Mouse (Mus musculus): ENCODE data around the gene Ctsh. TPM values are rescaled to one million over a fixed set of nuclear protein-coding genes. Genes with fewer than 3 reads are reported as not detected.
"Not testable (repeated sequence)": the region's sequence is repeated elsewhere in the genome, so short reads cannot be mapped to it uniquely, and the experiment has no call there.

Gene Ctsh
- polyA plus RNA-seq, 1 experiment, result 28.9 TPM

GRCm38 (mm10) chr9:90054371-90055145 lies 606 bp downstream of the Ctsh start:
- H3K4me1 ChIP-seq, result peaks cover 11% of the 10 kb centered on the region
- TF ChIP-seq GATA1 (IDR thresholded peaks at IDR 0.05; ENCODE audit: borderline replicate concordance, low read length) (no peak), FLI1 (IDR thresholded peaks at IDR 0.05; ENCODE audit: low read length) (no peak)
- H3K4me3 ChIP-seq (replicated peaks), result peak overlapping the region; percentile 90
- H3K36me3 ChIP-seq (replicated peaks; ENCODE audit: low read length), result no peaks in the 10 kb centered on the region
- peaks cover 35% of the 10 kb centered on the region for H3K27me3 ChIP-seq (replicated peaks)
- H3K9me3 ChIP-seq, result no peaks in the 10 kb centered on the region

GRCm38 (mm10) chr9:90055409-90055808 lies 1.5 kb downstream of the Ctsh start:
- no peak for TF ChIP-seq FLI1 (IDR thresholded peaks at IDR 0.05; ENCODE audit: low read length)
- no peak for TF ChIP-seq GATA1 (IDR thresholded peaks at IDR 0.05; ENCODE audit: borderline replicate concordance, low read length)

GRCm38 (mm10) chr9:90055911-90056310 lies 2.0 kb downstream of the Ctsh start:
- peaks cover 31% of the 10 kb centered on the region for H3K27me3 ChIP-seq (replicated peaks)
- peaks cover 11% of the 10 kb centered on the region for H3K4me1 ChIP-seq
- TF ChIP-seq GATA1 (IDR thresholded peaks at IDR 0.05; ENCODE audit: borderline replicate concordance, low read length), result no peak
- no peaks in the 10 kb centered on the region for H3K36me3 ChIP-seq (replicated peaks; ENCODE audit: low read length)
- no peak overlapping the region for H3K4me3 ChIP-seq (replicated peaks)
- H3K9me3 ChIP-seq, result no peaks in the 10 kb centered on the region

More at GRCm38 (mm10) chr9:90055409-90055808, 1.5 kb downstream of the Ctsh start:
- Histone ChIP-seq H3K4me1 (peaks cover 11% of the 10 kb centered on the region), H3K27me3 (replicated peaks) (peaks cover 35% of the 10 kb centered on the region), H3K4me3 (replicated peaks) (peak overlapping the region; percentile 18), H3K9me3 (no peaks in the 10 kb centered on the region), H3K36me3 (replicated peaks; ENCODE audit: low read length) (no peaks in the 10 kb centered on the region)

- Histone ChIP-seq H3K9me3 (no peaks in the 10 kb centered on the region), H3K27me3 (replicated peaks) (peaks cover 31% of the 10 kb centered on the region), H3K36me3 (replicated peaks; ENCODE audit: low read length) (no peaks in the 10 kb centered on the region), H3K4me3 (replicated peaks) (no peak overlapping the region), H3K4me1 (peaks cover 11% of the 10 kb centered on the region)
- TF ChIP-seq GATA1 (IDR thresholded peaks at IDR 0.05; ENCODE audit: borderline replicate concordance, low read length) (no peak), FLI1 (IDR thresholded peaks at IDR 0.05; ENCODE audit: low read length) (no peak)
Measured at GRCm38 (mm10) chr9:90056716-90057115, 2.8 kb downstream of the Ctsh start.

- Histone ChIP-seq H3K4me1 (peaks cover under 1% of the 10 kb centered on the region; the same call in 1 of the 2 replicates), H3K4me3 (replicated peaks) (no peak overlapping the region)
- TF ChIP-seq GATA1 (IDR thresholded peaks at IDR 0.05; ENCODE audit: borderline replicate concordance, low read length), result no peak
- no peak for TF ChIP-seq FLI1 (IDR thresholded peaks at IDR 0.05; ENCODE audit: low read length)
Measured at GRCm38 (mm10) chr9:90059828-90060573, 6.0 kb downstream of the Ctsh start.

GRCm38 (mm10) chr9:90060574-90060875 lies 6.6 kb downstream of the Ctsh start:
- no peak for TF ChIP-seq FLI1 (IDR thresholded peaks at IDR 0.05; ENCODE audit: low read length)
- no peak for TF ChIP-seq GATA1 (IDR thresholded peaks at IDR 0.05; ENCODE audit: borderline replicate concordance, low read length)
- Histone ChIP-seq H3K4me3 (replicated peaks) (no peak overlapping the region), H3K27me3 (replicated peaks) (peaks cover 43% of the 10 kb centered on the region), H3K9me3 (no peaks in the 10 kb centered on the region), H3K4me1 (no peaks in the 10 kb centered on the region), H3K36me3 (replicated peaks; ENCODE audit: low read length) (no peaks in the 10 kb centered on the region)

More at GRCm38 (mm10) chr9:90059828-90060573, 6.0 kb downstream of the Ctsh start:
- peaks cover 41% of the 10 kb centered on the region for H3K27me3 ChIP-seq (replicated peaks)
- H3K9me3 ChIP-seq, result no peaks in the 10 kb centered on the region
- H3K36me3 ChIP-seq (replicated peaks; ENCODE audit: low read length), result no peaks in the 10 kb centered on the region

GRCm38 (mm10) chr9:90060932-90061331 lies 7.0 kb downstream of the Ctsh start:
- H3K9me3 ChIP-seq; H3K36me3 ChIP-seq (replicated peaks; ENCODE audit: low read length); H3K4me1 ChIP-seq: not testable (repeated sequence)

GRCm38 (mm10) chr9:90067341-90067740 lies 13.4 kb downstream of the Ctsh start:
- peaks cover 78% of the 10 kb centered on the region for H3K27me3 ChIP-seq (replicated peaks)
- H3K4me3 ChIP-seq (replicated peaks), result no peak overlapping the region
- H3K4me1 ChIP-seq, result no peaks in the 10 kb centered on the region
- H3K36me3 ChIP-seq (replicated peaks; ENCODE audit: low read length), result no peaks in the 10 kb centered on the region
- TF ChIP-seq GATA1 (IDR thresholded peaks at IDR 0.05; ENCODE audit: borderline replicate concordance, low read length) (no peak), FLI1 (IDR thresholded peaks at IDR 0.05; ENCODE audit: low read length) (no peak)
- H3K9me3 ChIP-seq, result no peaks in the 10 kb centered on the region

More at GRCm38 (mm10) chr9:90060932-90061331, 7.0 kb downstream of the Ctsh start:
- H3K4me3 ChIP-seq (replicated peaks), result not testable (repeated sequence)
- H3K27me3 ChIP-seq (replicated peaks), result peaks cover 44% of the 10 kb centered on the region

- TF ChIP-seq FLI1 (IDR thresholded peaks at IDR 0.05; ENCODE audit: low read length), result no peak
- TF ChIP-seq GATA1 (IDR thresholded peaks at IDR 0.05; ENCODE audit: borderline replicate concordance, low read length), result no peak
- H3K4me1 ChIP-seq, result no peaks in the 10 kb centered on the region
- H3K27me3 ChIP-seq (replicated peaks), result peaks cover 81% of the 10 kb centered on the region
- H3K36me3 ChIP-seq (replicated peaks; ENCODE audit: low read length), result no peaks in the 10 kb centered on the region
- no peaks in the 10 kb centered on the region for H3K9me3 ChIP-seq
- no peak overlapping the region for H3K4me3 ChIP-seq (replicated peaks)
Measured at GRCm38 (mm10) chr9:90068786-90069185, 14.8 kb downstream of the Ctsh start.

GRCm38 (mm10) chr9:90069485-90069884 lies 15.5 kb downstream of the Ctsh start:
- peaks cover 75% of the 10 kb centered on the region for H3K27me3 ChIP-seq (replicated peaks)
- no peak for TF ChIP-seq GATA1 (IDR thresholded peaks at IDR 0.05; ENCODE audit: borderline replicate concordance, low read length)
- TF ChIP-seq FLI1 (IDR thresholded peaks at IDR 0.05; ENCODE audit: low read length), result no peak
- H3K36me3 ChIP-seq (replicated peaks; ENCODE audit: low read length), result no peaks in the 10 kb centered on the region
- peaks cover 3% of the 10 kb centered on the region for H3K4me1 ChIP-seq
- no peak overlapping the region for H3K4me3 ChIP-seq (replicated peaks)
- no peaks in the 10 kb centered on the region for H3K9me3 ChIP-seq
